Mouse (Mus musculus) liver, postnatal 0 days (tissue): ENCODE measurements around the gene Psmd9.

Experiments
- CTCF ChIP-seq: sonication (generic); IDR thresholded peaks from 2 replicates; pipeline ENCODE4 v1.5.1; 2016; ENCODE audit warnings: antibody characterized with exemption, low read depth
- EP300 ChIP-seq: IDR thresholded peaks from 2 replicates; pipeline ENCODE4 v1.6.1; 2016; ENCODE audit warnings: antibody characterized with exemption, low read depth, mild to moderate bottlenecking

DNA sequence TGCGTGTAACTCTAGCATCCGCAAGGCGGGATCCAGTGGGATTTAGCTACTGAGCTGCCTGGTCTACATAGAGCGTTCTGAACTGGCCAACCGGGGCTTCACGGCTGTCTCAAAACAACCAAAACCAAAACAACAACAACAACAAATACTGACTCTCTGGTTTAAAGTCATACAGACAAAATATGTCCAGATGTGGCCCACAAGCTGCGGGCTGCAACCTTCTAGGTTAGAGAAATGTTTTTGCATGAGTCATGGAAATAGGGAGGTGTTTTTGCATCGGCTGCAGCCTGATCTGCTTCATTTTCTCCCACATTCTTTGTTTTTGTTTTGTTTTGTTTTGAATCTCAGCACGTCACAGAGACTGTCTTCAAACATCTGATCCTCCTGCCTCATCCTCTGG lies 1.2 kb downstream of the Psmd9 start:
- no peak for TF ChIP-seq CTCF
- no peak for TF ChIP-seq EP300
